Mouse (Mus musculus) ovary, postnatal 14 days (tissue): ENCODE data around the gene Rint1.

Source experiments
- DNase-seq: peaks from one replicate; pipeline ENCODE4 v3.0.0; 2022; ENCODE audit warnings: low spot score

Gene Rint1

GRCm38 (mm10) chr5:23787536-23788389 is at the start of gene Rint1:
TSS of gene Rint1 (plus strand) at chr5:23787711.
- peak; percentile 99 for DNase-seq

- DNase-seq, result no peak
Observed at GRCm38 (mm10) chr5:23743261-23743660, 44.2 kb upstream of the Rint1 start.

GRCm38 (mm10) chr5:23749882-23750281 is 37.6 kb upstream of the Rint1 start:
- no peak for DNase-seq

GRCm38 (mm10) chr5:23755591-23755990 is 31.9 kb upstream of the Rint1 start:
- no peak for DNase-seq

GRCm38 (mm10) chr5:23756368-23756767 is 31.1 kb upstream of the Rint1 start:
- DNase-seq, result no peak

- peak; percentile 27 for DNase-seq
Observed at GRCm38 (mm10) chr5:23758633-23759032, 28.9 kb upstream of the Rint1 start.

GRCm38 (mm10) chr5:23762531-23762930 is 25.0 kb upstream of the Rint1 start:
- no peak for DNase-seq

- DNase-seq, result no peak
Observed at GRCm38 (mm10) chr5:23764557-23764956, 23.0 kb upstream of the Rint1 start.

GRCm38 (mm10) chr5:23771105-23771504 is 16.4 kb upstream of the Rint1 start:
- DNase-seq, result no peak

GRCm38 (mm10) chr5:23774186-23774585 is 13.3 kb upstream of the Rint1 start:
- DNase-seq, result no peak

- DNase-seq, result no peak
Observed at GRCm38 (mm10) chr5:23780516-23780915, 7.0 kb upstream of the Rint1 start.

- DNase-seq, result no peak
Observed at GRCm38 (mm10) chr5:23781172-23781571, 6.3 kb upstream of the Rint1 start.

GRCm38 (mm10) chr5:23782051-23782810 is 5.3 kb upstream of the Rint1 start:
- no peak for DNase-seq

- DNase-seq, result peak; percentile 61
Observed at GRCm38 (mm10) chr5:23782931-23783877, 4.3 kb upstream of the Rint1 start, which contains the start of gene Pus7. TSS of gene Pus7 (minus strand) at chr5:23783711.

GRCm38 (mm10) chr5:23788390-23788830 is 899 bp downstream of the Rint1 start:
- DNase-seq, result no peak

GRCm38 (mm10) chr5:23789078-23789612 is 1.6 kb downstream of the Rint1 start:
- no peak for DNase-seq

GRCm38 (mm10) chr5:23792726-23793125 is 5.2 kb downstream of the Rint1 start:
- DNase-seq, result no peak

- DNase-seq, result no peak
Observed at GRCm38 (mm10) chr5:23814841-23815240, 27.3 kb downstream of the Rint1 start.

- DNase-seq, result no peak
Observed at GRCm38 (mm10) chr5:23816681-23817080, 29.2 kb downstream of the Rint1 start.

GRCm38 (mm10) chr5:23822306-23822705 is 34.8 kb downstream of the Rint1 start:
- DNase-seq, result no peak

- DNase-seq, result no peak
Observed at GRCm38 (mm10) chr5:23824171-23824733, 36.7 kb downstream of the Rint1 start.
